Mouse (Mus musculus): ENCODE data around the gene Cdca8.
"Not testable (repeated sequence)": the region's sequence is repeated elsewhere in the genome, so short reads cannot be mapped to it uniquely, and the experiment has no call there.

The Cdca8 gene

GRCm38 (mm10) chr4:124939211-124939610 is at the start of gene Cdca8:
TSS of gene Cdca8 (minus strand) at chr4:124939311.
- DNase-seq (ENCODE audit: low spot score in 2 of 2) = not testable (repeated sequence)

GRCm38 (mm10) chr4:124988382-124988781 is 49.3 kb upstream of the Cdca8 start:
- DNase-seq (ENCODE audit: low spot score in 2 of 2) = no peak

GRCm38 (mm10) chr4:124987711-124988097 is 48.6 kb upstream of the Cdca8 start:
- DNase-seq (ENCODE audit: low spot score in 2 of 2) = no peak

- no peak for DNase-seq (ENCODE audit: low spot score in 2 of 2)
Observed at GRCm38 (mm10) chr4:124986739-124987710, 47.9 kb upstream of the Cdca8 start.

- no peak for DNase-seq (ENCODE audit: low spot score in 2 of 2)
Observed at GRCm38 (mm10) chr4:124985671-124986602, 46.8 kb upstream of the Cdca8 start, which contains the start of gene Rspo1. TSS of gene Rspo1 (plus strand) at chr4:124986430.

GRCm38 (mm10) chr4:124984871-124985670 is 46.0 kb upstream of the Cdca8 start:
- DNase-seq (ENCODE audit: low spot score in 2 of 2) = no peak

GRCm38 (mm10) chr4:124983893-124984526 is 44.9 kb upstream of the Cdca8 start:
- no peak for DNase-seq (ENCODE audit: low spot score in 2 of 2)

GRCm38 (mm10) chr4:124978201-124978600 is 39.1 kb upstream of the Cdca8 start:
- DNase-seq (ENCODE audit: low spot score in 2 of 2) = no peak

- DNase-seq (ENCODE audit: low spot score in 2 of 2) = no peak
Observed at GRCm38 (mm10) chr4:124973296-124973695, 34.2 kb upstream of the Cdca8 start.

GRCm38 (mm10) chr4:124972316-124972715 is 33.2 kb upstream of the Cdca8 start:
- no peak for DNase-seq (ENCODE audit: low spot score in 2 of 2)

- DNase-seq (ENCODE audit: low spot score in 2 of 2) = no peak
Observed at GRCm38 (mm10) chr4:124971094-124971493, 32.0 kb upstream of the Cdca8 start.

GRCm38 (mm10) chr4:124970677-124971076 is 31.6 kb upstream of the Cdca8 start:
- no peak for DNase-seq (ENCODE audit: low spot score in 2 of 2)

GRCm38 (mm10) chr4:124970194-124970593 is 31.1 kb upstream of the Cdca8 start:
- DNase-seq (ENCODE audit: low spot score in 2 of 2) = no peak

GRCm38 (mm10) chr4:124969219-124969848 is 30.2 kb upstream of the Cdca8 start:
- no peak for DNase-seq (ENCODE audit: low spot score in 2 of 2)

- DNase-seq (ENCODE audit: low spot score in 2 of 2) = no peak
Observed at GRCm38 (mm10) chr4:124968711-124969110, 29.6 kb upstream of the Cdca8 start.

GRCm38 (mm10) chr4:124964912-124965599 is 25.9 kb upstream of the Cdca8 start:
- no peak for DNase-seq (ENCODE audit: low spot score in 2 of 2)

GRCm38 (mm10) chr4:124962576-124962975 is 23.5 kb upstream of the Cdca8 start:
- no peak for DNase-seq (ENCODE audit: low spot score in 2 of 2)

- DNase-seq (ENCODE audit: low spot score in 2 of 2) = no peak
Observed at GRCm38 (mm10) chr4:124960940-124961339, 21.8 kb upstream of the Cdca8 start.

GRCm38 (mm10) chr4:124959062-124959461 is 20.0 kb upstream of the Cdca8 start:
- DNase-seq (ENCODE audit: low spot score in 2 of 2) = peak in 1 of 2 experiments; percentile 44

GRCm38 (mm10) chr4:124957284-124957683 is 18.2 kb upstream of the Cdca8 start:
- DNase-seq (ENCODE audit: low spot score in 2 of 2) = no peak

Data from urinary bladder, postnatal 4 days (tissue).